Mouse (Mus musculus): ENCODE measurements around the gene Tmem170b. TPM values are rescaled to one million over a fixed set of nuclear protein-coding genes. Genes with fewer than 3 reads are reported as not detected.
"Not testable (repeated sequence)": the region's sequence is repeated elsewhere in the genome, so short reads cannot be mapped to it uniquely, and the experiment has no call there.

The Tmem170b gene
- total RNA-seq, 2 experiments from 2014 or later = 23.0 to 29.0 TPM

- DNase-seq = no peak
Measured at GRCm38 (mm10) chr13:41669951-41670350, 64.2 kb downstream of the Tmem170b start.

- no peak for DNase-seq
Measured at GRCm38 (mm10) chr13:41670386-41671130, 64.9 kb downstream of the Tmem170b start.

GRCm38 (mm10) chr13:41671136-41671705, 65.5 kb downstream of the Tmem170b start:
- no peak for DNase-seq

GRCm38 (mm10) chr13:41672904-41673303, 67.2 kb downstream of the Tmem170b start:
- not testable (repeated sequence) for DNase-seq

GRCm38 (mm10) chr13:41673541-41673940, 67.8 kb downstream of the Tmem170b start:
- DNase-seq = no peak

GRCm38 (mm10) chr13:41674608-41675007, 68.9 kb downstream of the Tmem170b start:
- DNase-seq = not testable (repeated sequence)

- no peak for DNase-seq
Measured at GRCm38 (mm10) chr13:41675498-41675897, 69.8 kb downstream of the Tmem170b start.

GRCm38 (mm10) chr13:41675966-41676835, 70.5 kb downstream of the Tmem170b start:
- no peak for DNase-seq

- DNase-seq = no peak
Measured at GRCm38 (mm10) chr13:41676836-41677186, 71.1 kb downstream of the Tmem170b start.

GRCm38 (mm10) chr13:41680854-41681549, 75.3 kb downstream of the Tmem170b start:
- no peak for DNase-seq

GRCm38 (mm10) chr13:41682341-41683119, 76.8 kb downstream of the Tmem170b start:
- no peak for DNase-seq

- DNase-seq = no peak
Measured at GRCm38 (mm10) chr13:41683356-41684012, 77.8 kb downstream of the Tmem170b start.

GRCm38 (mm10) chr13:41685499-41685898, 79.8 kb downstream of the Tmem170b start:
- DNase-seq = no peak

- DNase-seq = no peak
Measured at GRCm38 (mm10) chr13:41689055-41689454, 83.3 kb downstream of the Tmem170b start.

- peak in 1 of 2 experiments; percentile 13 for DNase-seq
Measured at GRCm38 (mm10) chr13:41689598-41690045, 83.9 kb downstream of the Tmem170b start.

Other genes with a start within 250 kb of the Tmem170b start
- gene Nedd9, start 118.5 kb upstream of the Tmem170b start, total RNA-seq (2021) = 10 to 100 TPM; 18.0 to 21.5 TPM
- 10 to 100 TPM; 22.5 to 45.9 TPM for gene Adtrp, start 241.8 kb downstream of the Tmem170b start, total RNA-seq (2021)

Data from adrenal gland, postnatal 36 days (tissue).